Mouse (Mus musculus): ENCODE measurements around the gene Jchain. TPM values are rescaled to one million over a fixed set of nuclear protein-coding genes. Genes with fewer than 3 reads are reported as not detected.
A peak's percentile ranks its signal among the peaks of the same experiment; 100 is the strongest.

Gene Jchain
- 0.19 and 0.24 TPM in 2 replicates for polyA plus RNA-seq (2015; fragmentation: Nextera tagmentation; extraction: Ambion mirVana)

GRCm38 (mm10) chr5:88527657-88528056 lies at the start of gene Jchain:
Jchain (minus strand) TSS chr5:88527891.
- Histone ChIP-seq H3K9me3 (no peaks in the 10 kb centered on the region), H3K36me3 (no peaks in the 10 kb centered on the region), H3K4me1 (replicated peaks) (no peaks in the 10 kb centered on the region), H3K27ac (no peak within 1 kb of the TSS), H3K4me3 (replicated peaks) (no peak within 1 kb of the TSS), H3K4me2 (replicated peaks) (no peak within 1 kb of the TSS), H3K27me3 (no peaks in the 10 kb centered on the region), H3K9ac (replicated peaks) (no peak within 1 kb of the TSS)
- WGBS: 91% methylated on average over 3 of the region's 3 CpGs
- ATAC-seq: no peak

- no peak for ATAC-seq
- no peak overlapping the region for H3K9ac ChIP-seq (replicated peaks)
- no peak overlapping the region for H3K4me2 ChIP-seq (replicated peaks)
- H3K27me3 ChIP-seq: no peaks in the 10 kb centered on the region
- H3K27ac ChIP-seq: no peak overlapping the region
- H3K36me3 ChIP-seq: peaks cover 1% of the 10 kb centered on the region
- H3K9me3 ChIP-seq: no peaks in the 10 kb centered on the region
- 74% methylated on average over 3 of the region's 3 CpGs for WGBS
- H3K4me3 ChIP-seq (replicated peaks): no peak overlapping the region
- H3K4me1 ChIP-seq (replicated peaks): no peaks in the 10 kb centered on the region
These were observed 48.0 kb upstream of the Jchain start for GRCm38 (mm10) chr5:88575506-88576338.

GRCm38 (mm10) chr5:88574829-88575228 lies 47.1 kb upstream of the Jchain start:
- WGBS: 93% methylated on average over 3 of the region's 3 CpGs
- Histone ChIP-seq H3K4me2 (replicated peaks) (no peak overlapping the region), H3K36me3 (peaks cover 6% of the 10 kb centered on the region), H3K9ac (replicated peaks) (no peak overlapping the region), H3K4me1 (replicated peaks) (no peaks in the 10 kb centered on the region), H3K27me3 (no peaks in the 10 kb centered on the region), H3K27ac (no peak overlapping the region), H3K4me3 (replicated peaks) (no peak overlapping the region), H3K9me3 (no peaks in the 10 kb centered on the region)
- ATAC-seq: no peak

GRCm38 (mm10) chr5:88569541-88569940 lies 41.9 kb upstream of the Jchain start:
- ATAC-seq: no peak
- H3K36me3 ChIP-seq: peaks cover 10% of the 10 kb centered on the region
- H3K4me2 ChIP-seq (replicated peaks): no peak overlapping the region
- peaks cover 15% of the 10 kb centered on the region for H3K4me1 ChIP-seq (replicated peaks)
- no peak overlapping the region for H3K9ac ChIP-seq (replicated peaks)
- no peak overlapping the region for H3K27ac ChIP-seq
- no peaks in the 10 kb centered on the region for H3K9me3 ChIP-seq
- H3K4me3 ChIP-seq (replicated peaks): no peak overlapping the region
- H3K27me3 ChIP-seq: no peaks in the 10 kb centered on the region
- WGBS: 75% methylated on average over 3 of the region's 3 CpGs

GRCm38 (mm10) chr5:88566034-88566841 lies 38.5 kb upstream of the Jchain start:
- peaks cover 20% of the 10 kb centered on the region for H3K4me1 ChIP-seq (replicated peaks)
- peak overlapping the region; percentile 53 for H3K4me2 ChIP-seq (replicated peaks)
- peak overlapping the region; percentile 93 for H3K9ac ChIP-seq (replicated peaks)
- ATAC-seq: peak; percentile 35
- peaks cover 10% of the 10 kb centered on the region for H3K36me3 ChIP-seq
- H3K9me3 ChIP-seq: no peaks in the 10 kb centered on the region
- H3K27me3 ChIP-seq: no peaks in the 10 kb centered on the region
- peak overlapping the region; percentile 94 for H3K27ac ChIP-seq
- 8% methylated on average over 14 of the region's 14 CpGs for WGBS
- H3K4me3 ChIP-seq (replicated peaks): peak overlapping the region; percentile 91

- no peaks in the 10 kb centered on the region for H3K27me3 ChIP-seq
- peaks cover 20% of the 10 kb centered on the region for H3K4me1 ChIP-seq (replicated peaks)
- peak overlapping the region; percentile 93 for H3K9ac ChIP-seq (replicated peaks)
- no peaks in the 10 kb centered on the region for H3K9me3 ChIP-seq
- peaks cover 6% of the 10 kb centered on the region; the same call in 1 of the 2 replicates for H3K36me3 ChIP-seq
- peak overlapping the region; percentile 91 for H3K4me3 ChIP-seq (replicated peaks)
- ATAC-seq: peak; percentile 80
- WGBS: under 1% methylated on average over 83 of the region's 119 CpGs
- peak overlapping the region; percentile 94 for H3K27ac ChIP-seq
- H3K4me2 ChIP-seq (replicated peaks): peak overlapping the region; percentile 53
These were observed 37.7 kb upstream of the Jchain start for GRCm38 (mm10) chr5:88565148-88566033.

GRCm38 (mm10) chr5:88564501-88565147 lies 36.9 kb upstream of the Jchain start, which contains the start of gene Rufy3:
Rufy3 (plus strand) TSS chr5:88565040.
- peak; percentile 88 for ATAC-seq
- Histone ChIP-seq H3K4me1 (replicated peaks) (peaks cover 20% of the 10 kb centered on the region), H3K27ac (peak within 1 kb of the TSS; percentile 94), H3K4me3 (replicated peaks) (peak within 1 kb of the TSS; percentile 91), H3K27me3 (no peaks in the 10 kb centered on the region), H3K9me3 (no peaks in the 10 kb centered on the region), H3K36me3 (0 out of 2 replicates have a peak, but pooled peaks cover 4% of the 10 kb centered on the region), H3K4me2 (replicated peaks) (peak within 1 kb of the TSS; percentile 53), H3K9ac (replicated peaks) (peak within 1 kb of the TSS; percentile 93)
- 1% methylated on average over 58 of the region's 71 CpGs for WGBS

- ATAC-seq: no peak
- no peaks in the 10 kb centered on the region for H3K36me3 ChIP-seq
- no peak overlapping the region for H3K4me2 ChIP-seq (replicated peaks)
- no peak overlapping the region for H3K27ac ChIP-seq
- peaks cover 20% of the 10 kb centered on the region for H3K4me1 ChIP-seq (replicated peaks)
- H3K27me3 ChIP-seq: no peaks in the 10 kb centered on the region
- H3K9ac ChIP-seq (replicated peaks): no peak overlapping the region
- no peaks in the 10 kb centered on the region for H3K9me3 ChIP-seq
- WGBS: 83% methylated on average over 8 of the region's 8 CpGs
- no peak overlapping the region for H3K4me3 ChIP-seq (replicated peaks)
These were observed 35.4 kb upstream of the Jchain start for GRCm38 (mm10) chr5:88562863-88563780.

GRCm38 (mm10) chr5:88561080-88561814 lies 33.6 kb upstream of the Jchain start:
- no peak for ATAC-seq
- Histone ChIP-seq H3K9ac (replicated peaks) (no peak overlapping the region), H3K4me3 (replicated peaks) (no peak overlapping the region), H3K9me3 (no peaks in the 10 kb centered on the region), H3K36me3 (peaks cover 4% of the 10 kb centered on the region; the same call in 1 of the 2 replicates), H3K27me3 (no peaks in the 10 kb centered on the region), H3K4me2 (replicated peaks) (no peak overlapping the region), H3K4me1 (replicated peaks) (peaks cover 15% of the 10 kb centered on the region), H3K27ac (no peak overlapping the region)
- 82% methylated on average over 9 of the region's 9 CpGs for WGBS

GRCm38 (mm10) chr5:88558991-88559390 lies 31.3 kb upstream of the Jchain start:
- Histone ChIP-seq H3K9me3 (no peaks in the 10 kb centered on the region), H3K4me1 (replicated peaks) (peaks cover 25% of the 10 kb centered on the region), H3K27me3 (no peaks in the 10 kb centered on the region), H3K4me3 (replicated peaks) (no peak overlapping the region), H3K9ac (replicated peaks) (no peak overlapping the region), H3K4me2 (replicated peaks) (no peak overlapping the region), H3K27ac (no peak overlapping the region), H3K36me3 (peaks cover 4% of the 10 kb centered on the region; the same call in 1 of the 2 replicates)
- WGBS: 43% methylated on average over 1 of the region's 1 CpGs
- no peak for ATAC-seq
